Mouse (Mus musculus): ENCODE results near the gene Gfm2. TPM values are rescaled to one million over a fixed set of nuclear protein-coding genes. Genes with fewer than 3 reads are reported as not detected.

The Gfm2 gene
- polyA plus RNA-seq, 1 experiment: 20.9 TPM

Other genes with a start within 250 kb of the Gfm2 start
- gene Gcnt4, start 213.2 kb upstream of the Gfm2 start, polyA plus RNA-seq (2012; fragmentation: generic; extraction: Trizol): 3.1 TPM
- gene 1700029F12Rik, start 103.6 kb upstream of the Gfm2 start, polyA plus RNA-seq (2012; fragmentation: generic; extraction: Trizol): not detected
- gene Fam169a, start 70.7 kb upstream of the Gfm2 start, polyA plus RNA-seq (2012; fragmentation: generic; extraction: Trizol): 0.08 TPM
- gene Gm6169, start 38.7 kb upstream of the Gfm2 start, polyA plus RNA-seq (2012; fragmentation: generic; extraction: Trizol): 6.3 TPM
- gene Nsa2, start within 50 bp of the Gfm2 start, polyA plus RNA-seq (2012; fragmentation: generic; extraction: Trizol): 114 TPM
- 30.9 TPM for gene Hexb, start 60.4 kb downstream of the Gfm2 start, polyA plus RNA-seq (2012; fragmentation: generic; extraction: Trizol)
- gene Enc1, start 103.2 kb downstream of the Gfm2 start, polyA plus RNA-seq (2012; fragmentation: generic; extraction: Trizol): 21.1 TPM